Mouse (Mus musculus): Measurements from ENCODE around the gene Cacna1d. TPM values are rescaled to one million over a fixed set of nuclear protein-coding genes. Genes with fewer than 3 reads are reported as not detected.

The Cacna1d gene
- total and polyA plus RNA-seq, 3 experiments = not detected

- Histone ChIP-seq H3K27me3 (ENCODE audit: control insufficient read depth in 1 of 2, insufficient read depth in 2 of 2, low read length in 2 of 2) (no peaks in the 10 kb centered on the region), H3K9me3 (replicated peaks; ENCODE audit: insufficient read depth, low read length) (no peaks in the 10 kb centered on the region), H3K27ac (ENCODE audit: control insufficient read depth, low read depth, low read length) (no peak overlapping the region), H3K4me3 (ENCODE audit: control insufficient read depth in 1 of 2, insufficient read depth in 1 of 2, low read depth in 2 of 2, low read length in 2 of 2) (no peak overlapping the region), H3K36me3 (ENCODE audit: control insufficient read depth in 1 of 2, insufficient read depth in 2 of 2, low read length in 2 of 2) (no peaks in the 10 kb centered on the region), H3K79me2 (ENCODE audit: control insufficient read depth, insufficient read depth, low read length, poor library complexity) (no peaks in the 10 kb centered on the region), H3K9ac (ENCODE audit: control insufficient read depth, low read depth, low read length, poor library complexity, severe bottlenecking) (no peak overlapping the region), H3K4me1 (ENCODE audit: control insufficient read depth in 1 of 2, insufficient read depth in 2 of 2, low read length in 2 of 2) (no peaks in the 10 kb centered on the region)
- TF ChIP-seq CHD2 (IDR thresholded peaks at IDR 0.05; ENCODE audit: low read length) (no peak), KAT2A (conservative IDR thresholded peaks at IDR 0.05; ENCODE audit: low read depth, low read length) (no peak), USF1 (IDR thresholded peaks at IDR 0.05; ENCODE audit: low read depth, low read length) (no peak), GATA1 (IDR thresholded peaks at IDR 0.05; ENCODE audit: low read depth, low read length) (no peak), E2F4 (IDR thresholded peaks at IDR 0.05; ENCODE audit: borderline replicate concordance, low read depth, low read length) (no peak), MYC (IDR thresholded peaks at IDR 0.05; ENCODE audit: low read depth, low read length) (no peak), TBP (IDR thresholded peaks at IDR 0.05; ENCODE audit: low read depth, low read length) (no peak), NELFE (IDR thresholded peaks at IDR 0.05; ENCODE audit: low read depth, low read length) (no peak), UBTF (IDR thresholded peaks at IDR 0.05; ENCODE audit: borderline replicate concordance, insufficient read depth, low read depth, low read length) (no peak), ZKSCAN1 (IDR thresholded peaks at IDR 0.05; ENCODE audit: low read depth, low read length) (no peak), POLR2AphosphoS5 (IDR thresholded peaks at IDR 0.05; ENCODE audit: borderline replicate concordance, low read depth, low read length) (no peak), MAX (IDR thresholded peaks at IDR 0.05; ENCODE audit: low read length) (no peak), ELF1 (IDR thresholded peaks at IDR 0.05; ENCODE audit: low read depth, low read length) (no peak), ETS1 (IDR thresholded peaks at IDR 0.05; ENCODE audit: low read depth, low read length) (no peak)
- no peak for DNase-seq (ENCODE audit: low read depth, low spot score)
These were observed 68.7 kb downstream of the Cacna1d start for GRCm38 (mm10) chr14:30422376-30423140.

- Histone ChIP-seq H3K27ac (ENCODE audit: control insufficient read depth, low read depth, low read length) (no peak overlapping the region), H3K27me3 (ENCODE audit: control insufficient read depth in 1 of 2, insufficient read depth in 2 of 2, low read length in 2 of 2) (no peaks in the 10 kb centered on the region; a peak in 2 of 4 replicates), H3K9me3 (replicated peaks; ENCODE audit: insufficient read depth, low read length) (no peaks in the 10 kb centered on the region), H3K79me2 (ENCODE audit: control insufficient read depth, insufficient read depth, low read length, poor library complexity) (no peaks in the 10 kb centered on the region), H3K36me3 (ENCODE audit: control insufficient read depth in 1 of 2, insufficient read depth in 2 of 2, low read length in 2 of 2) (no peaks in the 10 kb centered on the region), H3K4me1 (ENCODE audit: control insufficient read depth in 1 of 2, insufficient read depth in 2 of 2, low read length in 2 of 2) (no peaks in the 10 kb centered on the region), H3K9ac (ENCODE audit: control insufficient read depth, low read depth, low read length, poor library complexity, severe bottlenecking) (no peak overlapping the region), H3K4me3 (ENCODE audit: control insufficient read depth in 1 of 2, insufficient read depth in 1 of 2, low read depth in 2 of 2, low read length in 2 of 2) (no peak overlapping the region)
- DNase-seq (ENCODE audit: low read depth, low spot score) = no peak
- no peak for TF ChIP-seq ZC3H11A (IDR thresholded peaks at IDR 0.05; ENCODE audit: low read depth, low read length)
- TF ChIP-seq USF2 (IDR thresholded peaks at IDR 0.05; ENCODE audit: borderline replicate concordance in 1 of 2, insufficient read depth in 1 of 2, low read depth in 1 of 2, low read length in 2 of 2) = no peak
- TF ChIP-seq HCFC1 (IDR thresholded peaks at IDR 0.05; ENCODE audit: low read depth, low read length) = no peak
- TF ChIP-seq TAL1 (IDR thresholded peaks at IDR 0.05; ENCODE audit: low read length) = no peak
- no peak for TF ChIP-seq CHD1 (IDR thresholded peaks at IDR 0.05; ENCODE audit: low read depth, low read length)
- TF ChIP-seq KAT2A (conservative IDR thresholded peaks at IDR 0.05; ENCODE audit: low read depth, low read length) = no peak
- no peak for TF ChIP-seq SIN3A (IDR thresholded peaks at IDR 0.05; ENCODE audit: low read length)
- no peak for TF ChIP-seq JUND (IDR thresholded peaks at IDR 0.05; ENCODE audit: low read depth, low read length)
- no peak for TF ChIP-seq TBP (IDR thresholded peaks at IDR 0.05; ENCODE audit: low read depth, low read length)
- no peak for TF ChIP-seq ELF1 (IDR thresholded peaks at IDR 0.05; ENCODE audit: low read depth, low read length)
- no peak for TF ChIP-seq UBTF (IDR thresholded peaks at IDR 0.05; ENCODE audit: borderline replicate concordance, insufficient read depth, low read depth, low read length)
- TF ChIP-seq RCOR1 (IDR thresholded peaks at IDR 0.05; ENCODE audit: low read depth, low read length) = no peak
- no peak for TF ChIP-seq RAD21 (IDR thresholded peaks at IDR 0.05; ENCODE audit: low read depth, low read length)
These were observed 71.8 kb downstream of the Cacna1d start for GRCm38 (mm10) chr14:30419458-30419857.

Measured in MEL (cell line).